Mouse (Mus musculus): ENCODE measurements around the gene Topbp1.

Topbp1 gene

DNA sequence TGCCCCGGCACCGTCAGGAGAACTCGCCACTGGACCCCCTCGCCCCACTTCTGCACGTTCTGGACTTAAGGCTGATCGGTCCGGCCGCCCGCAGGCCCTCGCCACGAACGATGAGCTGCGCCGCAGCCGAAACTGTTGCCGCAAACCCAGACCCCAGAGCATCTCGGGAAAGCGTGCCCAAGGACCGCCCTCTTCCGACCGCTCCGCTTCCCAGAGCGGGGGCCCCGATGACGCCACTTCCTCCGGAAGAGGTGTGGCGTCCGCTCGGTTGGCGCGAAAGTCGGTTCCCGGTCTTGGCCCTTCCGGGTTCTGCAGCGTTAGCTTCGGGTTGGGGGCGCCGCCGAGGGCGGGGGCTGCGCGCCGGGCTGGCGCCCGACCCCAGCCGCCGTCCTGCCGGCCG lies at the start of gene Topbp1, which contains the start of gene 1300017J02Rik:
TSS of gene Topbp1 (plus strand) at position 289 of the 400 bp plus-strand sequence.
TSS of gene 1300017J02Rik (minus strand) at position 156 of the 400 bp plus-strand sequence.
- DNase-seq (ENCODE audit: low spot score in 2 of 2) = peak; percentile 92 to 96

DNA sequence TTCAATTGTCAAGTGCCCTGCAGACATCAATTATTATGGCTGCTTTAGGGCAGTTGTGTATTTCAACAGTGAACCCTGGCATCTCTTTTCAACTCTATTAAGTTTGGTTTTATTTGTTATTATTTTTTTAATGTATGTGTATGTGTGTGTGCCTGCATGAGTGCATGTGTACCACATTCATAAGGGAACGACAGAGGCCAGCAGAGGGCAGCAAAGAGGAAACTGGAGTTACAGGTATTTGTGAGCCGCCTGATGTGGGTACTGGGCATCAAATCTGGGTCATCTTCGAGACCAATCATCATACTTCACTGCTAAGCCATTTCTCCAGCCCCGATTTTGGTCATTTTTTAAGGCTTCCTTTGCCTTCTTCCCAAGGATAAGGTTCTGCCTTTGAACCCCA lies 39.2 kb upstream of the Topbp1 start:
- no peak for DNase-seq (ENCODE audit: low spot score in 2 of 2)

DNA sequence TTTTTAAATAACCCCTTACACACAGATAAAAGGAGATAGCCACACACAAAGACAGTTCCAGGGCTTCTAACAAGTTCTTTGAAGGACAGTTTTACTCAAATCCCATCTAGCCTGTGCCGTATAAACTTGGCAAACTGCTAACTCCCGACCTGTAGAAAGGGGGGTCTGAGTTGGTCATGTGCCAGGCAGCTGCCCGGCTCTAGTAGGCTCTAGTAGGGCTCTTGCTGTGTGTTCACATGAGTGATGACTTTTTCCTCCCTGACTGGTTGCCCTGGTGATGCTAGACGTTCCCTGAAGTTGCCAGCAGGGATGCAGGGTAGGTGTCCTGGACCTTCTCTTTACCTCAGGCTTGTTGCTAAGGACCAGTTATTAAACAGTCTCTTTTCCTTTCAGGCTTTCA lies 33.9 kb upstream of the Topbp1 start:
- DNase-seq (ENCODE audit: low spot score in 2 of 2) = no peak

DNA sequence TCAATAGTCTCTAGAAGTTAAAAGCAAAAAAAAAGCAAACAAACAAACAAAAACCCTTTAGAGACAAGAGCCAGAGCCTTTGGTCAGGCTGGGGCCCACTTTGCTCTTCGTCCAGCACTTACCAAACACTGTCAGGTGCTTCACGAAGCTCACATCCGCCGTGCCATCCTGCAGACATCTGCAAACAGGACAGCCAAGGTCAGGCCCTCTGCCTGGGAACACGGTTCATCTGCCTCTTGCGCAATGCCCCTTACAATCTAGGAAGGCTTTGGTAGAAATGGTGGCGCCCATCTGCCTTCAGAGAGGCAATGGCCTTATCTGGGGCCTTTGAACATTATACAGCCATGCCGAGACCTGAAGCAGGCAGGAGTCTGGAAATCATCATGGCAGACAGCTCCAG lies 30.2 kb upstream of the Topbp1 start:
- DNase-seq (ENCODE audit: low spot score in 2 of 2) = no peak

DNA sequence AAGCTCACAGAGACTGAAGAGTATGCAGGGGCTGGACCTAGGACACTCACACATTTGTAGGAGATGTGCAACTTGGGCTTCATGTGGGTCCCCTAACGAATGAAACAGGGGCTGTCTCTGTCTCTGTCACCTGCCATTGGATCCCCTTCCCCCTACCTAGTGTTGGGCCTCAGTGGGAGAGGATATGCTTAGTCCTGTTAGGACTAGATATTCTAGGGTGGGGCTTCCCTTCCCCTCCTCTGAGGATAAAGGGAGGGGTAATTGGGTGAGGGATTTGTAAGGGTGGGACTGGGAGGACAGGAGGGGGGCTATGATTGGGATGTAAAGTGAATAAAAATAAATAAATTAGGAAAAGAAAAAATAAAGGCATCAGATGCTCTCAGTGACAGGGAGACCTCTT lies 29.3 kb upstream of the Topbp1 start:
- DNase-seq (ENCODE audit: low spot score in 2 of 2) = no peak

DNA sequence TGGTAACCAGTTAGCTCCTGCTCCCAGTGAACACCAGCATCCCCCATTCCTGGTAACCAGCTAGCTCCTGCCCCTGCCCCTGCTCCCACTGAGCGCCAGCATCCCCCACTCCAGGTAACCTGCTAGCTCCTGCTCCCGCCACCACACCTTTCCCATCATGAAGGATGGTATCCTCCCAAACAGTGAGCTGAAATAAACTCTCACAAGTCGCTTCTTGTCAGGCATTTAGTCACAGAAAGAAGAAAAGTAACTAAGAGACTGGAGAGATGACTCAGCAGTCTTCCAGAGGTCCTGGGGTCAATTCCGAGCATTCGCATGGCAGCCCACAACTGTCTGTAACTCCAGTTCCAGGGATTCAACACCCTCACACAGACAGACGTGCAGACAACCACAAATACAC lies 28.1 kb upstream of the Topbp1 start:
- DNase-seq (ENCODE audit: low spot score in 2 of 2) = no peak

DNA sequence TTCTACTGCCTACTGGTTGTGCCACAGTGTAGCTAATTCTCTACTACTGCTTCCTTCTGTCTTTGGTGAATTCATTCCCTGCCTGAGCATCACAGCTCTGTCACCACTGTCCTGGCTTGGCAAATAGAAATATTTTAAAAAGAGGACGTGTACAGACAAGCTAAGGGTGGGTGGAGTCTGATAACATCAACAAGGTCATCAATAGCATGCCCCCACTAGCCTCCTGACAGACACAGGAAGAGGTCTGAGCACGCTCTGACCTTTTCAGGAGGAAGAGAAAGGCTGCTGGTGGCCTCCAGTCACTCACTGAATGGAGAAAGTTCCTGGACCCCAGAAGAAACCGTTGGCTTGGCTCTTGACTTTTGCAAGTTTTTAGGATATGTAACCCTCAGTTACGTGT lies 18.6 kb upstream of the Topbp1 start:
- DNase-seq (ENCODE audit: low spot score in 2 of 2) = no peak

DNA sequence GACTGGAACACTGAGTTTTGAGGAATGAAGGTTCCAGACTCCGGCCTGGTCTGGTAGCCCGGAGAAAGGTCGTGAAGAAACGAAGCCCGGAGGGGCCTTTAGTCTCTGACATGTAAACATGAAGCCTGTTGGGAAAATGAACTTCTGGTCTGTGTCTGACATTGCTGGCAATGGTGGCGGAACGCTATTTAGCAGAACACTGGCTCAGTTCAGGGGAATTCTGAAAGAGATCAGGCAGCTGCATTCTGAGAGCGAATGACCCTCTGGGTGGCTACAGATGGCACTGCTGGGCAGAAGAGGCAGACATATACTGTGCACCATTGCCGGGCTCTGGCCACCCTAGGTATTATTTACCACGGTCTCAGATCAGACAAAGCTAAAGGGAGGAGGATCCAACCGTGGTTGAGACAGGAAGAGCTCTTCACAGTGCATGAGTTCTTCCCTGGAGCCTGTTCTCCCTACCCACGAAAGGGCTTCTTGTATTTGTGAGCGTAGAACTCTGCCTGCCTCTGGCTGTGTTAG lies 18.1 kb upstream of the Topbp1 start:
- no peak for DNase-seq (ENCODE audit: low spot score in 2 of 2)

DNA sequence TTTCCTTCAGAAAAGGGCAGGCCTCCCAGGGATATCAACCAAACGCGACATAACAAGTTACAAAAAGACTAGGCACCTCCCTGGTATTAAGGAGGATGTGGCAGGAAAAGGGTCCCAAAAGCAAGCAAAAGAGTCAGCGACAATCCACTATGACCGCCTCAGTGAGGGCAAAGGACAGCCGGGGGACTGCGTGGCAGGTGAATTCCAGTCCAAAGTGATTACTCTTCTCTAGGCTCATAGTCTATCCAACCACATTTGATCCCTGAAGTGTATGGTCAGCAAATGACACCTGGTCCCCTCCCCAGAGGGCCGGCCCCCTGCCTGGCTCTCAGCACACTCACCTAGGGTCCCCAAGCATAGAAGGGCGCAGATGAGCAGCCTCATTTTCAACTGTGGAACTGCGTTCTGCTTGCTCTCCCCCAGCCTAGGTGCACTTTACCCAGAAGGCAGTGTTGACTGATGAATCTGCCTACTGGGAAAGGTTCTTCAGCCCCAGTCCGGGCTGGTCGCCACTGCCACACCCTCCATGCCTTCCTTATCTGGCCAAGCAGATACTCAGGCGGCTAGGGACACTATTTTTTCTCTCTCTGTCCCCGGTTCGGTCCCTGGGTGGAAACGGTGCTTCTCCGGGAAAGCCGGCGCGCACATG lies 17.1 kb upstream of the Topbp1 start:
- peak; percentile 84 to 86 for DNase-seq (ENCODE audit: low spot score in 2 of 2)

DNA sequence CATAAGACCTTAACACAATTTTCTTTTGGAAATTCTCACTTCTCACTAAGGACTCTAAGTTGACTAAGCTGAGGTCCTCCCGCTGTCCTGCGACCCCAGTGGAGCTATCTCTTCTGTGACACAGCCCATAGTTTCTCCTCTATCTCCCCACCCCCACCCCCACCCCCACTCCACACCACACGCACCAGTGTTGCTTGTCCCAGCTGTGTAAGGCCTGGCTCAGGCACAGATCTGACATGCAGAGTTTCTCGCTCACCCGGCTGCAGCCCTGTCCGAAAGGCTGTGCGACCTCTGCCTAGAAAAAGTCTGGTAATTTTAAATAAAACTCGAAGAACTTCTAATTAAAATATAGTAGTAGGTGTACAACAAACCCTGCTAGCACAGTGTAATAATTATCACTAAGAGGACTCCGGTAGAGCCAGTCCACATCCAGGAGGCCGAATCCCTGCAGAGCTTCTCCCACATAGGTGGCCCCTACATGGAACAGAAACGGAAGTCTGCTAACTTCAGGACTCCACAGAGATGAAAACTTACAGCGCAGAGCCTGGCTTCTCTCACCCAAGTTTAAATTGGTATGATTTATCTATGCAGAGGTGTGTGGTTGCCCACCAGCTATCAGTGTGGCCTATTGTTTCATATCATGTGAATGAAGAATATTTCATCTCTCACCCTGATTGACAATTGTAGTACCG lies 16.4 kb upstream of the Topbp1 start:
- DNase-seq (ENCODE audit: low spot score in 2 of 2) = no peak

DNA sequence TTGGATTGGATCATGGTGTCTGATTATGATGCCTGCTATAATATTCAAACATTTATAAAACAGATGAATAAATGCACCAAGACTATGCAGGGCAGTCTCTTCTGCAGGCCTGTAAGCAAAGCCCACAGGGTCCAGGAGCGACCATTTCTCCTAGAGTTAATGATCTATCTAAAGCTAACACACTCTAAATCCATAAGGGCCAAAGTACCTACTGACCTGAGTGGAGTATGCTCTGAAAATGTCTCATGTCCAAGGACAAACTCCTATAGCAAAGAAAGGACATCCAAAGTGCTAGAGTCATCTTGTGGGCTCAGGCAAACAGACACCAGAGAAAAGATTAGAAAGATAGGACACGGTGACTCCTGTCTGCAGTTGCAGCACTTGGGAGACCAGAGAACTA lies 10.5 kb upstream of the Topbp1 start:
- no peak for DNase-seq (ENCODE audit: low spot score in 2 of 2)

DNA sequence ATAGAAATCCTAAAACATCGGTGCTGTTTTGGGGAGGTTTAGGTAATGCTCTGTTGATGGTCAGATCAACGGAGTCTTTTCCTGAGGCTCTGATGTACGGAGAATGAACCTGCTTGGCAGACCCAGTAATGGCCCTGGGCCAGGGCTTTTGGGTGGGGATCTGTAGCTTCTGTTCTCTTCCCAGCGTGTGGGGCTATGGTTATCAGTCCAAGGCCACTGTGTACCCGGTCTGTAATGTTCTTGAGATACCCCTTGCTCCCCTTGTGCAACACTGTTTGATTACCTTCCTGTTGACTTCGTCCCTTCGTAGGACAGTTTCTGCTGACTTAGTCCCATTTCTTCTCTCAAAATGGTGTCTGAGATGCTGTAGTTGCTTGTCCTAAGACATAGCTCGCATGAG lies 3.9 kb upstream of the Topbp1 start:
- DNase-seq (ENCODE audit: low spot score in 2 of 2) = no peak

DNA sequence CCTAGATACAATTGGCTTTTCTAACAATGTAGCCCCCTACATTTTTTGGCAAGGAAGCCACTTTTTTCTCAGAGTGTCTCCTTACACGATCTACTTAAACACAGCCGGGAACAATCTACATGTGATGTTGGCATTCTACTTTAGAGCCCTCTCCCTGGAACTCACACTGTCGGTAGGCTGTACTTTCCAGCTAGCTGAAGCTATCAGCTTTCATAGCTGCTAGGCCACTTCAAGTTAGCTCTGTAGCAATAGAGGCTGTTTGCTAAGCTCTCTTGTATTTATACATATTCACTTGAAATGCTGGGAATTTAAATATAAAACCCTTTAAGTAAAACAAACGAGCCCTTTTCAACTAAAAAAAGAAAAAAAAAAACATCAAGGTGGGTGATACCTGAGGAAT lies 2.8 kb upstream of the Topbp1 start:
- no peak for DNase-seq (ENCODE audit: low spot score in 2 of 2)

DNA sequence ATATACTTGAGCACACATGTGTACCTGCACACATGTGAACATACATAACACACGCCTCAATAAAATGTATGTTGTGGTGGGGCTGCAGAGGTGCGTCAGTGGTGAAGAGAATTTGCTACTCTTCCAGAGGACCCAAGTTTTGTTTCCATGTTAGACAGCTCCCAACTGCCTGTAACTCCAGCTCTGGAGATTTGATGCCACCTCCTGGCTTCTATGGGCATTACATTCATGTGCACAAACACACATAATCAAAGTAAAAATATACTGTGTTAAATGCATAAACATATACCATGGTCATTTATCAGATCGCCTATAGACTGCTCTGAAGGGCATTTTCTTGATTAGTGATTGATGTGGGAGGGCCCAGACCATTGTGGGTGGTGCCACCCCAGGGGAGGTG lies 2.3 kb upstream of the Topbp1 start:
- peak; percentile 71 to 81 for DNase-seq (ENCODE audit: low spot score in 2 of 2)

DNA sequence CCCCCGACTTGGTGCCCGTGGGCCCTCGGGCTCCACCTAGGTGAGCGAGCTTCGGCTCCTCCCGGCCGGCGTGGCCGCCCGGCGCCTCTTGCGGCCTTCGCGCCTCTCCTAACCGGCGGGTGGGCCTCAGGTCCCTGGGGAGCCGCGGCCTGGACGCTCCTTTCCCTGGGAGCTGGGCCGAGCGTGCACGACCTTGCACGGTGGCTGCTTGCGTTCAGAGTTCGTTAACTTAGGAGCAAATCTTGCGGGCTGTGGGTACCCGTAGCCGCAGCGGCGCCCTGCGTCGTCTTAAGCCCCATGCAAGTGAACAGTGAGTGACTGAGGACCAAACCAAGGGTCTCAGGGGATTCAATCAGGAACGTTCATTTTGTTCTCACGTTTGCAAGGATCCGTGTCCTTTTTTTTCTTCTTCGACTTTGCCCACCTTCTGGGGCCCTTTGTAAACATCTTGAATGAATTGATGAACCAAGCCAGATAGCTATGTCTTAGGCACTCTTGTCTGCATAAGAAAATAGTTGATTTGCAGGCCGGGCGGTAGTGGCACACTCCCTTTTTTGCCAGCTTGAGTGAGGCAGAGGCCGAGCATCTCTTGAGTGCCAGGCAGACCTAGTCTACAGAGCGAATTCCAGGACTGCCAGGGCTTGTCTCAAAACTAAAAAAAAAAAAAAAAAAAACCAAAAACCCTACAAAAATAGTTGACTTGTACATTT lies 472 bp downstream of the Topbp1 start:
- DNase-seq (ENCODE audit: low spot score in 2 of 2) = peak in 1 of 2 experiments; percentile 84

DNA sequence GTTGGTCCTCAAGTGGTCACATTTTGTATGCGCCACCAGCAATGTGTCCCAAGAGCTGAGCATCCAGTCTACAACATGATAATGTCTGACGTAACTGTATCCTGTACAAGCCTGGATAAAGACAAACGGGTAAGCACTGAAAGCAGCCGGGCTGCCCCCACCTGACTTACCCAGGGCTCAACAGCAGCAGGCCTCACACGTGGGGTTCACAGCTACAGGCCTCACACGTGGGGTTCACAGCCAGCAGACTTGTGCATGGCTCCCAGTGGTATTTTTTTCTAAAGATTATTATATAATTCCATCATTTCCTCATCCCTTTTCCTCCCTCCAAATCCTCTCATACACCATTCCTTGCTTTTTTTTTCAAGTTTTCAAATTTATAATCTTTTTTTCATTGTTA lies 4.8 kb downstream of the Topbp1 start:
- peak in 1 of 2 experiments; percentile 76 for DNase-seq (ENCODE audit: low spot score in 2 of 2)

DNA sequence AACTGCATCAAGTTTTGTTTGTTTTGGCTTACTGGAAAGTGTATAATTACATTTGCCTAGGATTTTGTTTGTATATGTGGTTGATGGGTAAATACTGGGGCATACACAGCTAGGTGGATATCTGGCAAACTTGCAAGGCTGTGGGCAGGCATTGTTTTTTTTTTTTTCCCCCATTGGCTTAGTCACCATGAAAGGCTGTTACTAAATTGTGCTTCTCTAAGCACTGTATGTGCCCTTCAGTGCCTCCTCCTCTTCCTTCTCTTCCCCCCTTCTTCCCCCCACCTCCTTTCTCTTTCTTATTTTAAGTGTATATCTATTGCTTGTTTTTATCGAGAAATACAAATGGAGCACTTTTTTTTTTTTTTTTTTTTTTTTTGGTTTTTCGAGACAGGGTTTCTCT lies 19.7 kb downstream of the Topbp1 start:
- no peak for DNase-seq (ENCODE audit: low spot score in 2 of 2)

DNA sequence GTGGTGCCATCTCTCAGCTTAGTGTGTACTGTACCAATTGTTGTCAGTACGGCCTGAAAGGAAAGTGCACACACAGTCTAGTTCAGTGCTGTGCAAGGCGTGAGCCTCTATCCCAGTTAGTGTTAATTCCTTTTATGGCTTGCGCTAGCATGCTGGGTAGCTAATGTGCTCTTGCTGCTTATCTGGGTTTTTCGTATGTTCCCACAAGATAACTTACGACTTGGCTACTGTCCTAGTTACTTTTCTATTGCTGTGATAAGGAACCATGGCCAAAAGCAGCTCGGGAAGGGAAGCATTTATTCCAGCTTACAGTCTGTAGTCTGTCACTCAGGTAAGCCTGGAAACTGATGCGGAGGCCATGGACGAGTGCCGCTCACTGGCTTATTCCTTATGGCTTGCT lies 21.4 kb downstream of the Topbp1 start:
- no peak for DNase-seq (ENCODE audit: low spot score in 2 of 2)

DNA sequence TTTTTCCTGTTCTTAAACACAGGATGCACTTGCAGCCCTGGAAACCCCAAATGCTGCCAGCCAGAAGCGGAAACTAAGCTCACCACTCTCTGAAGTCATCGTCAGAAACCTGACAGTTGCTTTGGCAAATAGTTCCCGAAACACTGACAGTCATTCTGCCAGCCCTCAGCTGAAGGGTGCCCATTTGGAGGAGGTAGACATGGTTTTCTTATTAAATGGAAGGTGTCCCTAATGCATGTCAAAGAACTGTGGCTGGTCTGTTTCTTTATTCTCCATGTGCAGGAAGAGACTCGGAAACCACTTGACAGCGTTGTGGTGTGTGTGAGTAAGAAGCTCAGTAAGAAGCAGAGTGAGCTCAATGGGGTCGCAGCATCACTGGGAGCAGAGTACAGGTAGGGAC lies 27.6 kb downstream of the Topbp1 start:
- DNase-seq (ENCODE audit: low spot score in 2 of 2) = no peak

DNA sequence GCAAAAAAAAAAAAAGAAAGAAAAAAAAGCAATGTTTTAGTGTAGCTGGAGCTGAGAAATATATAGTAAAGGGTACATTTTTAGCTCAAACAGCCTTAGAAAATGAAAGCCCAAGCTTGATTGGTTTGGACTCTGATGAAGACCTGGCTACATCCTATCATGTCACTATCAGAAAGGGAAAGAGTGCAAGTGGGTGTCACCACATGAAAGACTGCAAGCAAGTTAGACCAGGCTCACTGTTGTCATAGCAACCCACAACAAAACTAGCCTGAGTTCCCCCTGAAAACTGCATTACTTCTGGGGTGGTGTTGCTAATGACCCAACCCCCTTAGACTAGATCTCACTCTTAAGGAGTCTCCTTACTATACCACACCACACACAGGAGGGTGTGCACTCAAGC lies 31.9 kb downstream of the Topbp1 start:
- DNase-seq (ENCODE audit: low spot score in 2 of 2) = no peak

DNA sequence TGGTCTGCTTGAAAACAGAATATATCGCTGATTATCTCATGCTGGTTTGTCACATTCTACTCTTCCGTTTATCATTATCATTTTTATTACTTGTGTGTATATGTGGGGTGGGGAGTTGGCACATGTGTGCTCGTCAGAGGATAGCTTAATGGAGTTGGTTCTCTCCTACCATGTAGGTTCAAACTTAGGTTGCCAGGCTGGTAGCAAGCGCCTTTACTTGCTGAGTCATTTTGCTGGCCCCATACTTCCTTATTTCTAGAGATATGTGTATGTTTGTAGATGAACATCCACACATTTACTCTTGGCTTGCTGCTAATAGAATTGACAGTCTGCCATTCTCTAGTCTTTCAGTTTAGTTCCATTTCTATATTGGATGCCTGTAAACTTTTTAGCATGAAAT lies 42.0 kb downstream of the Topbp1 start:
- DNase-seq (ENCODE audit: low spot score in 2 of 2) = no peak

DNA sequence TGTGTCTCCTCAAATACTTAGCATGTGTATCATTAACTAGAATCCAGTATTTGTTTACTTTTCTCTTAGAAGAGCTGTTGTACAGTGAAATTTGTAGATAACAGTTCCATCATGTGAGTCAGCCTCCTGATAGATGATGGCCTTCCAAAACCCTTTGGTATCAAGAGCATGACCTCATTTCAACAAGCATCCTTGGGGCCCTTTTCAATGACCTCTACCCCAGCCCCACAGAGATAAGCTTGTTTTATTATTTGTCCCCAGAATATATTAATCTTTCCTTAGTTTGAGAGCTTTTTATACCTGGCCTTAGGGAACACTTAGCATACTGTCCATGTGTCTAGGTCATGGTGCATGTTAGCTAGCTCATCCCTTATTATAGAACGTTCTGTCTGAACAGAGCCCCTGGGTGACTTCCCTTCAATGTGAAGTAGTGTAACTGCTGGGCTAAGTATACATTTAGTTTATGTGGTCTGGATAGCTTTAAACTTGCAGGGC lies 43.0 kb downstream of the Topbp1 start:
- no peak for DNase-seq (ENCODE audit: low spot score in 2 of 2)

DNA sequence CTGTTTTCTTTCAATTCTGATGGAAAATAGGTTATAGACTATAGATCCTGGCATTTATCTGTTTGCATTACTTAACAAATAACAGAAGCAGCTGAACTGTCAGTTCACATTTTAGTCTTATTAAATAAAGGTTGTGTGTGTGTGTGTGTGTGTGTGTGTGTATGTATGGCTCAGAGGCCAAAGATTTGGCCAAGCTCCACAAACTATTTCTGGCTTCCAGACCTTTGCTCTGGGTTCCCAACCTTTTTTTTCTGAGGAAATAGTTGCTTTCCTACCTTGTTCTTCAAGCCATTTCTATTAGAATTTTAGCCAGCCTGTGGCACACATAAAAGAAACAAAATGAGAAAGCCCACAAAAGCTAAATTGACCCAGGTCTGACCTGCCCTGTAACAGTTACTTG lies 43.8 kb downstream of the Topbp1 start:
- no peak for DNase-seq (ENCODE audit: low spot score in 2 of 2)
